9 mouse cellular contexts compared by ENCODE assay signal in genomic region chr2:13523540-13524456, GRCm38 (mm10). TPM values are rescaled to one million over a fixed set of nuclear protein-coding genes. Genes with fewer than 3 reads are reported as not detected.
DNase-seq lines count a peak whose midpoint lies in the region; ATAC-seq and TF ChIP-seq lines count a peak whose summit lies in the region.
"Had no signal": no experiment of that assay in that cellular context is flagged by ENCODE, and none has a peak within 500 bp of the region (broad histone marks: within the 10 kb centered on the region; RNA-seq: fewer than 3 reads in every experiment).

No protein-coding gene starts in this region.

- no peaks in the 10 kb centered on the region for H3K27me3 ChIP-seq in kidney, adult 2 months (replicated peaks; ENCODE audit: control insufficient read depth, insufficient read depth, low read length)
- no peaks in the 10 kb centered on the region for H3K27me3 ChIP-seq in kidney, embryonic 14.5 days (ENCODE audit: control insufficient read depth, insufficient read depth, low read length)
- no peaks in the 10 kb centered on the region for H3K27me3 ChIP-seq in liver, embryonic 16.5 days (ENCODE audit: control insufficient read depth, insufficient read depth, low read depth, low read length)
- H3K27me3 ChIP-seq: heart, embryonic 13.5 days had no signal

- TF ChIP-seq POLR2A in kidney, adult 2 months (IDR thresholded peaks at IDR 0.05; ENCODE audit: low read depth, low read length) = no peak

- ATAC-seq in kidney, embryonic 14.5 days (ENCODE audit: low FRiP score, low TSS enrichment) = no peak
- ATAC-seq in erythroblast, adult 5-6 weeks (replicated peaks; ENCODE audit: low FRiP score, poor library complexity, severe bottlenecking) = 0 out of 2 replicates have a peak, but pooled peaks have one; percentile 46
- ATAC-seq in liver, embryonic 16.5 days (ENCODE audit: low read depth) = peak; percentile 94

- H3K4me3 ChIP-seq in kidney, adult 2 months (ENCODE audit: insufficient read depth, low read depth, low read length) = no peak overlapping the region
- H3K4me3 ChIP-seq in kidney, embryonic 14.5 days (ENCODE audit: low read length) = no peak overlapping the region
- no peak overlapping the region for H3K4me3 ChIP-seq in liver, embryonic 16.5 days (ENCODE audit: low read depth, low read length)
- H3K4me3 ChIP-seq: heart, embryonic 13.5 days had no signal

- H3K4me2 ChIP-seq in kidney, embryonic 14.5 days (replicated peaks; ENCODE audit: low read depth, low read length) = no peak overlapping the region
- H3K4me2 ChIP-seq in liver, embryonic 16.5 days (ENCODE audit: low read depth, low read length) = peak overlapping the region; percentile 38
- H3K4me2 ChIP-seq: heart, embryonic 13.5 days had no signal

- no peaks in the 10 kb centered on the region for H3K9me3 ChIP-seq in kidney, embryonic 14.5 days (ENCODE audit: control insufficient read depth, low read length)
- H3K9me3 ChIP-seq in liver, embryonic 16.5 days (replicated peaks; ENCODE audit: control insufficient read depth, low read length) = no peaks in the 10 kb centered on the region
- H3K9me3 ChIP-seq: heart, embryonic 13.5 days had no signal

- peaks cover 6% of the 10 kb centered on the region; the same call in 1 of the 2 replicates for H3K4me1 ChIP-seq in kidney, adult 2 months (ENCODE audit: control insufficient read depth, insufficient read depth, low read length)
- H3K4me1 ChIP-seq in kidney, embryonic 14.5 days (ENCODE audit: control insufficient read depth, insufficient read depth, low read length) = no peaks in the 10 kb centered on the region
- peaks cover 25% of the 10 kb centered on the region for H3K4me1 ChIP-seq in liver, embryonic 16.5 days (ENCODE audit: control insufficient read depth, low read depth, low read length)

- no peak for TF ChIP-seq CTCF in kidney, adult 2 months (conservative IDR thresholded peaks at IDR 0.05; ENCODE audit: insufficient read depth, insufficient read length, low read depth, low read length)

- peak overlapping the region; percentile 83 for H3K27ac ChIP-seq in kidney, adult 2 months (ENCODE audit: insufficient read depth, low read depth, low read length)
- H3K27ac ChIP-seq in kidney, embryonic 14.5 days (ENCODE audit: low read depth, low read length) = no peak overlapping the region
- peak overlapping the region; percentile 81 for H3K27ac ChIP-seq in liver, embryonic 16.5 days (ENCODE audit: low read length)
- H3K27ac ChIP-seq: heart, embryonic 13.5 days had no signal

- WGBS in kidney, adult 2 months = 61% methylated on average over 8 of the region's 8 CpGs
- WGBS in kidney, embryonic 14.5 days = 68% methylated on average over 8 of the region's 8 CpGs
- WGBS in liver, embryonic 16.5 days (ENCODE audit: insufficient replicate concordance) = 16% methylated on average over 8 of the region's 8 CpGs

- H3K36me3 ChIP-seq in kidney, adult 2 months (ENCODE audit: control insufficient read depth, insufficient read depth, low read length) = no peaks in the 10 kb centered on the region
- H3K36me3 ChIP-seq in kidney, embryonic 14.5 days (ENCODE audit: control insufficient read depth, insufficient read depth, low read length) = no peaks in the 10 kb centered on the region
- no peaks in the 10 kb centered on the region for H3K36me3 ChIP-seq in liver, embryonic 16.5 days (ENCODE audit: control insufficient read depth, insufficient read depth)

- DNase-seq in kidney, adult 2 months = peak; percentile 88
- DNase-seq in kidney, postnatal 14 days = peak; percentile 45
- DNase-seq in gastrocnemius, postnatal 25 days = no peak
- no peak for DNase-seq in spleen, adult 18-20 months
- DNase-seq in thymus, postnatal 0 days (ENCODE audit: low spot score) = no peak

- H3K9ac ChIP-seq in kidney, embryonic 14.5 days (ENCODE audit: low read depth, low read length) = no peak overlapping the region
- 0 out of 2 replicates have a peak overlapping the region, but pooled peaks have one; percentile 1 for H3K9ac ChIP-seq in liver, embryonic 16.5 days (ENCODE audit: low read depth, low read length)
- H3K9ac ChIP-seq: heart, embryonic 13.5 days had no signal

RNA-seq across cellular contexts. Expression of gene Trdmt1, which starts 20.7 kb away (rescaled TPM):
- polyA plus RNA-seq in kidney, adult 2 months (2012; rRNA removed) = 3.4 and 5.5 TPM in 2 replicates
- 12.8 and 16.3 TPM in 2 replicates for polyA plus RNA-seq in kidney, embryonic 14.5 days (2014; fragmentation: Nextera tagmentation; extraction: Ambion mirVana)
- 8.6 and 9.2 TPM in 2 replicates for total RNA-seq in erythroblast, adult 5-6 weeks (2015; ENCODE audit: low replicate concordance)
- 2.2 and 3.8 TPM in 2 replicates for total RNA-seq in erythroblast, adult 5-6 weeks (2017; ENCODE audit: low replicate concordance)
- polyA plus RNA-seq in liver, embryonic 16.5 days (2015; fragmentation: Nextera tagmentation; extraction: Ambion mirVana) = 3.2 and 3.6 TPM in 2 replicates
- 1 to 10 TPM; 3.8 to 4.6 TPM for total RNA-seq in gastrocnemius, postnatal 25 days (2021)
- polyA plus RNA-seq in thymus, postnatal 0 days (2015; fragmentation: Nextera tagmentation; extraction: Ambion mirVana) = 16.5 and 17.2 TPM in 2 replicates

RNA-seq across cellular contexts. Expression of gene Cubn, which starts 32.2 kb away (rescaled TPM):
- polyA plus RNA-seq in kidney, adult 2 months (2012; rRNA removed) = 56.2 and 62.6 TPM in 2 replicates
- polyA plus RNA-seq in kidney, embryonic 14.5 days (2014; fragmentation: Nextera tagmentation; extraction: Ambion mirVana) = 1.2 and 3.1 TPM in 2 replicates
- not detected in 2 replicates for total RNA-seq in erythroblast, adult 5-6 weeks (2015; ENCODE audit: low replicate concordance)
- total RNA-seq in erythroblast, adult 5-6 weeks (2017; ENCODE audit: low replicate concordance) = not detected in 2 replicates
- 0.05 and 0.11 TPM in 2 replicates for polyA plus RNA-seq in liver, embryonic 16.5 days (2015; fragmentation: Nextera tagmentation; extraction: Ambion mirVana)
- under 1 TPM; 0.05 to 0.08 TPM for total RNA-seq in gastrocnemius, postnatal 25 days (2021)
- 0.04 TPM in 1 of 2 replicates, not detected in the other for polyA plus RNA-seq in thymus, postnatal 0 days (2015; fragmentation: Nextera tagmentation; extraction: Ambion mirVana)

RNA-seq across cellular contexts. Expression of gene Vim, which starts 49.9 kb away (rescaled TPM):
- 194 and 211 TPM in 2 replicates for polyA plus RNA-seq in kidney, adult 2 months (2012; rRNA removed)
- 430 and 475 TPM in 2 replicates for polyA plus RNA-seq in kidney, embryonic 14.5 days (2014; fragmentation: Nextera tagmentation; extraction: Ambion mirVana)
- 309 and 388 TPM in 2 replicates for total RNA-seq in erythroblast, adult 5-6 weeks (2015; ENCODE audit: low replicate concordance)
- 216 and 250 TPM in 2 replicates for total RNA-seq in erythroblast, adult 5-6 weeks (2017; ENCODE audit: low replicate concordance)
- polyA plus RNA-seq in liver, embryonic 16.5 days (2015; fragmentation: Nextera tagmentation; extraction: Ambion mirVana) = 81.1 and 83.2 TPM in 2 replicates
- total RNA-seq in gastrocnemius, postnatal 25 days (2021) = 100 to 1,000 TPM; 144 to 281 TPM
- 227 and 232 TPM in 2 replicates for polyA plus RNA-seq in thymus, postnatal 0 days (2015; fragmentation: Nextera tagmentation; extraction: Ambion mirVana)

Comparison
In these comparisons a context has a peak if more than half of its experiments do, and no peak if none do; other contexts are left out.
1. RNA of gene Cubn, which starts 32.2 kb away (polyA plus RNA-seq): 56.2 to 62.6 TPM in kidney, adult 2 months; 1.2 to 3.1 TPM in kidney, embryonic 14.5 days, 0.05 to 0.11 TPM in liver, embryonic 16.5 days and 0.04 TPM in thymus, postnatal 0 days; every median in the first group is over 10 times any median in the second.
2. DNase-seq: peak in kidney, adult 2 months (single experiment) and kidney, postnatal 14 days (single experiment); none in gastrocnemius, postnatal 25 days (single experiment), spleen, adult 18-20 months (0 of 2) and thymus, postnatal 0 days (single experiment).